Mouse (Mus musculus) E14TG2a.4 (cell line): ENCODE measurements around the gene Gm20390.

ENCODE experiments used
- CTCF ChIP-seq: conservative IDR thresholded peaks from 2 replicates; pipeline ENCODE4 v1.5.1; 2014; ENCODE audit warnings: low read length
- NANOG ChIP-seq: IDR thresholded peaks from 2 replicates; pipeline ENCODE4 v1.6.1; 2014; ENCODE audit warnings: borderline replicate concordance, low read length, mixed read lengths
- POU5F1 ChIP-seq: IDR thresholded peaks from 2 replicates; pipeline ENCODE4 v1.6.1; 2014; ENCODE audit warnings: low read length, borderline replicate concordance

- TF ChIP-seq CTCF = no peak
- TF ChIP-seq POU5F1 = no peak
- no peak for TF ChIP-seq NANOG
Measured at GRCm38 (mm10) chr11:93908829-93909228, 59.3 kb downstream of the Gm20390 start.
